Mouse (Mus musculus) lung, adult 2 months (tissue): ENCODE results near the gene Pstk.

Experiments used
- CTCF ChIP-seq: fragments of 200-500 bp; IDR thresholded peaks from 2 replicates; pipeline ENCODE4 v1.5.1; 2011; ENCODE audit warnings: mild to moderate bottlenecking, low read length, control low read depth; ENCODE audit not compliant: insufficient read depth
- POLR2A ChIP-seq: fragments of 200-500 bp; IDR thresholded peaks from 2 replicates; pipeline ENCODE4 v1.6.1; 2011; ENCODE audit warnings: low read depth, mild to moderate bottlenecking, control low read depth, low read length, borderline replicate concordance; ENCODE audit errors: extremely low read depth

GRCm38 (mm10) chr7:131434276-131434675 lies 63.3 kb downstream of the Pstk start:
- TF ChIP-seq POLR2A (no peak), CTCF (no peak)
